Mouse (Mus musculus) bone marrow macrophage, adult 2 months (primary cell): ENCODE measurements at regions not wholly inside any gene's neighbourhood (a gene's known extent, or its start where the extent isn't known, plus 50 kb on each side); places are given as distances from the start of the nearest gene placed in this dataset.

ENCODE experiments used
- CTCF ChIP-seq: IDR thresholded peaks from 2 replicates; pipeline ENCODE4 v1.5.1; 2012; ENCODE audit warnings: low read depth, mild to moderate bottlenecking, low read length, moderate library complexity
- POLR2A ChIP-seq: IDR thresholded peaks from 2 replicates; pipeline ENCODE4 v1.6.1; 2012; ENCODE audit warnings: mild to moderate bottlenecking, low read depth, low read length, borderline replicate concordance

GRCm38 (mm10) chr1:128789567-128790335 lies 197.7 kb upstream of the Cxcr4 start:
- TF ChIP-seq CTCF = no peak
- no peak for TF ChIP-seq POLR2A
